Mouse (Mus musculus) mouse embryonic stem cell (cell line): ENCODE data around the gene Gng5.

Experiments
- in situ Hi-C, 2 experiments: fragments of 300-500 bp; cut with MboI; formaldehyde crosslinking; loops; 1 replicate in 1 of 2; 3 replicates in 1 of 2; pipeline ENCODE4 v1.14.3; 2019 to 2020; ENCODE audit warnings: low sequenced_read_pairs in 2 of 2, low pct_unique_long_range_greater_than_20kb in 1 of 2, mixed read lengths in 1 of 2; ENCODE audit not compliant: unreplicated experiment in 1 of 2

The Gng5 gene

DNA sequence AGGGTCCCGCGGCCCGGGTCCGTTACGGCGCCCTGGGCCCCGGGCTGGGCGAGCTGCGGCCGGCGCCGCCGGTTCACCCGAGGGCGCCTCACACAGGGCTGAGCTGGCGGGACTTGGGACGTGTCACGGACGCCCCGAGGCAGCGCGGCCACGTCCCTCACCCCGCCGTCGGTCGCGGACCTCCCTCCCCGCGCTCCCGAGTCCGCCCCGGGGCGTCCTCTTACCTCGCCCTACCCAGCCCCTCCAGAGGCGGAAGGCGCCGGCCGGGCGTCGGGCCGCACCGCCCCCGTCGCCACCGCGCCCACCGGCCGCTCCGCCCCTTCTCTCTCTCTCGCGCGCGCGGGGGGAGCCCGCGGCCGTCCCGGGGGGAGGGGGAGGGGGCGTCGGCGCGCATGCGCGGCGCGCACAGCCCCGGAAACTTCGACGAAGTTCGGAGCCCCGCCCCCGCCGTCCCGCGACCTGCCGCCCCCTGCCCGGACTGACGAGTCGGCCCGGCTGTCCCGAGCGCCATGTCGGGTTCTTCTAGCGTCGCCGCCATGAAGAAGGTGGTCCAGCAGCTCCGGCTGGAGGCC lies at the start of gene Gng5, which contains the start of gene Spata1:
Gene Gng5, plus strand, starts transcription at position 377 of the 572 bp plus-strand sequence.
Gene Spata1, minus strand, starts transcription at position 323 of the 572 bp plus-strand sequence.
- in situ Hi-C loops: no loop called here

DNA sequence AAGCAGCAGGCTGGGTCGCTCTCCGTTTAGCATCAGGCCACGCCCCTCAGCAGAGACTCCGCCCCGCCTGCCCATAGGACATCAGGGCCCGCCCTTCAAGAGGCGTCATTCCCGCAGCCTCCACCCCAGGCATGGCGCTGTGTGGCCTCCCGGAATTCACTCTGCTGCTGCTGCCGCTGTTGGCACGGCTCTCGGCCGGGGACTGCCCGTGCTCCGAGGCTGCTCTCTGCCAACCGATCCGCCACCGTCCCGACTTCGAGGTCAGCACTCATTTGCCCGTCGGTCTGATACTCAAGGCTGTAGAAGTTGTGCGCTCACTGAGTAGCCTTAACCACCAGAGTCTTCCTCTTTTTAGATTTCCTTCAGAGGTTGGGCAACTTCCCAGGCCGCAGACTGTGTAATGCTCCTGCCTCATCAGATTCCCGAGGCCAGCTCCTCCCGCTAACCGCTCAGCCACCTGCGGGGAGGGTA lies 49.2 kb upstream of the Gng5 start:
- in situ Hi-C loops: no loop called here

DNA sequence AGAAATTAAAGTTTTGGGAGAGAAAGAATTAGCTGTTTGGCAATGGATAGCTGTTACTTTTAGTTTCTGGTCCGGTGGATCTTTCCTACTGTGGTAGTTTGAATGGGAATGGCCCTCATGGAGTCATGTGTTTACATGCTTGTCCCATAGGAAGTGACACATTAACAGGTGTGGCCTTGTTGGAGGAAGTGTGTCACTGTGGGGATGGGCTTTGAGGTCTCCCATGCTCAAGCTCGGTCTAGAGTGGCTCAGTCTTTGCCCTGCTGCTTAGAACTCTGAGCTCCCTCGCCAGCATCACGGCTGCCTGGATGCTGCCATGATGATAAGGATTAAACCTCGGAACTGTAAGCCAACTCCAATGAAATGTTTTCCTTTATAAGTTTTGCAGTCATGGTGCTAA lies 48.2 kb upstream of the Gng5 start:
- in situ Hi-C loops: no loop called here

GRCm38 (mm10) chr3:146462939-146463338 lies 36.7 kb upstream of the Gng5 start:
- in situ Hi-C loops: no loop called here

GRCm38 (mm10) chr3:146469226-146469625 lies 30.4 kb upstream of the Gng5 start:
- in situ Hi-C loops: no loop called here

GRCm38 (mm10) chr3:146472657-146473056 lies 26.9 kb upstream of the Gng5 start:
- in situ Hi-C loops: no loop called here

DNA sequence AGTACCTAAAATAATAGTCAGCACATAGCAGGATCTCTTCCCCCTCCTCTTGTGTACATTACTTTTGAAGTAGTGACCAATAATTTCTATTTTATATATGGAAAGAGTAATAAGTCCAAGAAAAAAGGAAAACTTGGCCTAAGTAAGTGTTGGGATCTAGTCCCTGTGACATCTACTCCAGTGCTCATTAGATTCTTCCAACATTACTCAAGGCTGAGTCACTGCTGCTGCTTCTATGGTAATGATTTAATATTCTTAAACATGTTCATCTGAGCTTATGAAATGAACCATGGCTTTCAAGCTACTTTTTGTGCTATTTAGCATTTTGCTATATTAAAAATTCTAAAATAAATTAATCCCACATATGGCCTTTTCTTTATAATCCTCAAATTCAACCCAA lies 25.9 kb upstream of the Gng5 start:
- in situ Hi-C loops: no loop called here

DNA sequence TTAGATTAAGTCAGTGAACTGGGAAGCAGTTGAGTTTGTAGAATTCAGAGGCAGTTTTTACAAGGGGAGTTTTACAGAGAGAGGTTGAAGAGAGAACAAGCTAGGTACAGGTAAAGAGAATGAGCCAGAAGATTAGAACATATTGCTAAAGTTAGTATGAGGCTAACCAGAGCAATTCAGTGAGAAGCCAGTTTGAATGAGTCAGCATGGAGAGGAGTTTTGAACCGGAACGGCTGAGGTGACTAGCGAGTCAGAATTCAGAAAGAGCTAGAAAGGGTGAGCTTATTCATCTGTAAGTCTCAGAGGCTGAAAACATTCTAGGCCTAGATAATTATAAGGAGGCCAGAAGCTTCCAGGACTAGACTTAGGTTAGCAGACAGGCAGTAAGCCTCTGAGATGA lies 25.2 kb upstream of the Gng5 start:
- in situ Hi-C loops: no loop called here

DNA sequence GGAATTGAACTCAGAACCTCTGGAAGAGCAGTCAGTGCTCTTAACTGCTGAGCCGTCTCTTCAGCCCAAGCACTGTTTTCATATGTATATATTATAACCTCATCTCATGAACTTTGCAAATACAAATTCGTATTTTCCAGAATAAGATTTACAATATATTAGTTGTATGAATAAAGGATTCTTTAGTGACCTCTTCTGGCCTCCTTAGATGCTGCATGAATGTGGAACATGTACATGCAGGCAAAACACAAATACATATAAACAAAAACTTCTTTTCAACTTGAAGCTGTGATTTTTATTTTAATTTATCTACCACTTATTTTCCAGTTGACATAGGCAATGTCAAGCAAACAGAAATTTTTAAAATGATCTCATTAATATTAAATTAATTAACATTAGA lies 17.6 kb upstream of the Gng5 start:
- in situ Hi-C loops: loop anchor here in 1 of 2 experiments (10.0 kb wide), 1 partner anchor 137 kb away; no protein-coding TSS in a partner anchor

DNA sequence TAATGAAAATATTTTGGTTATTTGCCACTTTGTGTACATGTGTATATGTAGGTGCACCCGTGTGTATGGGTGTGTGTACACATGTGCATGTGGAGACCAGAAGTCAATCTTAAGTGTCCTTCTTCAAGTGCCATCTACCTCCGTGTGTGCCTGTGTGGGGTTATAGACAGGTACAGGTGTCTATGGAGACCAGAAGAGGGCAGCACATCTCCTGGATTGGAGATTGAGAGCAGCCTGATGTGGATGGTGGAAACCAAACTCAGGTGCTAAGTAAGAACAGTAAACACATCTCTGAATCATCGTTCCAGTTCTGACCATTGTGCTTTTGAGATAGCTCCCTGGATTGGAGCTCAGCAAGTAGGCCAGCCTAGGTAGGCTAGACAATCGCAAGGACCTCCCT lies 13.1 kb upstream of the Gng5 start:
- in situ Hi-C loops: loop anchor here in 1 of 2 experiments (10.0 kb wide), 1 partner anchor 142 kb away; no protein-coding TSS in a partner anchor

DNA sequence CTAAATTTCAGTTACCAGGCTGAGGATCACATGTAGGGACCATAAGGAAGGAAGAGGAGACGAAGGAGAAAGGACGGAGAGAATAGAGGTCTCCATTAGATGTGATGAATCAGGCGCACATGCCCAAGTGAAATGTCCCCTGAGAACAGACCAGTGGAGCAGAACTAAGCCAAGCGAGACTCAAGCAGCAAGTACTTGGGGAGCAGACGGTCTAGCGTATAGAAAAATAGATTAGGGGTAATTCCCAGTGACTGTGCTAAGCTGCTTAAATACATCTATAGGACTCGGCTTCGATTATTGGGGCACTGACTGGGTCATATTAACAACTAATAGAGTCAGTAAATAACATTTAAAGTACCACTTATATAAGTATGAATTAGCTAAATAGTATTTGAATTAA lies 4.7 kb upstream of the Gng5 start:
- in situ Hi-C loops: no loop called here

DNA sequence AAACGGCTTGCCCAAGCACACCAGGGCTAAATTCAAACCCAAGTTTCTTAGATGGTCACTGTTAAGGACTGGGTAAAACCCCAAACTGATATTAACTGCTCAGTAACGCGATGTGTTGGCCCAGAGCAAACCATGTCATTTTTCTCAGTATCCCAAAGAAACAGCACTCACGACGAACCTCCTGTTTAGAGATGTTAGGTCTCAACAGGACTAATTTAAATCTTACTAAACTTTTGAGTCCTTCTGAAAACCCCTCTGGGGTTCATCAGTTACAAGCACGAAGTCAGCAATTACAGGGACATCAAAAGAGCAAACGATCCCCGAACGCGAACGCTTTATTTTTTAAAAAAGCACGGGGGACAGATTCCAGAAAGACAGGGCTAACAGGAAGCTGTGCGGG lies 618 bp upstream of the Gng5 start:
- in situ Hi-C loops: no loop called here

DNA sequence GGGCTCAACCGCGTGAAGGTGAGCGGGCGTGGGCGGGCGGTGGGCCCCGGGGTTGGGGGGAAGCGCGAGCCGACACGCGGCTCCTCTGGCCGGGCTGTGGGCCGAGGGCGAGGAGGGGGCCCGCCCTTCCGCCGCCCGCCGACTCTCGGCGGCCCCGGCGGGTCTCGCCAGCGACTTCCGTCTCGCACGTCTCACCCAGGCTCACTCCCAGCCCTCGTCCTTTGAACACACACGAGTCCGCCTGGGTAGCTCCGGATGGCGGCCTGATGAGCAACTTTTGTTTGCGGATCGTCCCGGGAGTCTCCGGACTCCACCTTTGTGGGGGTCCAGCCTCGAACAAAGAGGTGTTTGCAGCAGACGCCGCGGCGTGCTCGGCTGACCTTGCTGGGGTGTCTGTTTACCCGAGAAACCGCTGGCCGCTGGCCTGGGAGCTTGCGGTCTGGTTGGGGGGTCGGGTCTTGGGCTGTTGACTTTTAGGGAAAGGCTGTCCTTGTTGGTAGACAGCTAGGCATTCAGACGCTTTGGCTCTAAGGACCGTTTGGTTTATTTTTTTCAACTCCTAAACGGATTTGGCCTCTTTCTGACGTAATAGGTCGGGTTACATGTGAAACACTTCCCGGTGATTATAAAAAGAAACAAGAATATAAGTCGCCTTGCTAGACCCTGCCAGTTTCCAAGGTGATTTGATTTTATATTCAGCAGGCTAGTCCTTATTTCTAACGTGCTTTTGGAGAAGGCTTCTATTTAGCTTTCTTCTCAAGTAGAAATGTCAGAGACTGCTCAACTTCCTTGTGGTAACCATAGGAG lies 599 bp downstream of the Gng5 start:
- in situ Hi-C loops: no loop called here

DNA sequence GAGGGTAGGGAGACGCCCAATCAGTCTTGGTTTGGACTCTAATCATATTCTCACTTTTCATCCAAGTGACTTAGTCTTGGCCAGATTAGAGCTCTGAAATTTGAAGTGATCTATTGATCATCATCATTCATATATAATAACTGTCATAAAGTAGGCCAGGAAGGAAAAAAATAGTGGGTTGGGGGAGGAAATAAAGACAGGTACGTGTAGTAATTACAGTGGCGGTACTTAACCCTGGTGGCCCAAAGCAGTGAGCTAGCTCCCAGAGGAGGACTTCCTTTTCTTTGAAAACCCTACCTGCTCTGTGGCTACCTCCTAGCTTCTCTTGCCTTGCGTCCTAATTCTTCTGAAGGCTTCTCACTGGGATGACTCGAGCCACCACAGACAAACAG lies 1.2 kb downstream of the Gng5 start:
- in situ Hi-C loops: no loop called here

DNA sequence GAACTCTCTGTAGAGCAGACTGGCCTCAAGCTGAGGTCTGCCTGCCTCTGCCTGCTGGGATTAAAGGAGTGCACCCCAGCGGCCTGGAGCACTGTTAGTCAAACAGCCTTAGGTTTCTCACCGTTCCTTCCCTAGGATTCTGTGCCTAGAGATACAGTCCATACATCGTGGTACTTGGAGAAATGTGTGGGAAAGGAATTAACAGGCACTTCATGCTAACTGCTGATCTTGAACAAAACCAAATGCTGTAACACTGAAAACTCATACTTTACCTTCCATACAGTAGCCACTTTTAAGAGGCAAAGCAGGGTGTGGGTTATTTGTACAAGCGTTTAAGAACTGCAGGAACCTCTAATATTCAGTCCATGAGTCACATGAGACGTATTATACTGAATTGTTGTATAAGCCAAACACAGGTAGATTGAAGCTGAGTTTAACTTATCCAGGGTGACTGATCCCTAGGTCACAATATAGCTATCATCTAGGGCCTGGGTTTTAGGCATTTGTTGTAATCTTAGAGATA lies 2.1 kb downstream of the Gng5 start:
- in situ Hi-C loops: no loop called here

- in situ Hi-C loops: no loop called here
Observed at GRCm38 (mm10) chr3:146506711-146507110, 7.1 kb downstream of the Gng5 start.

DNA sequence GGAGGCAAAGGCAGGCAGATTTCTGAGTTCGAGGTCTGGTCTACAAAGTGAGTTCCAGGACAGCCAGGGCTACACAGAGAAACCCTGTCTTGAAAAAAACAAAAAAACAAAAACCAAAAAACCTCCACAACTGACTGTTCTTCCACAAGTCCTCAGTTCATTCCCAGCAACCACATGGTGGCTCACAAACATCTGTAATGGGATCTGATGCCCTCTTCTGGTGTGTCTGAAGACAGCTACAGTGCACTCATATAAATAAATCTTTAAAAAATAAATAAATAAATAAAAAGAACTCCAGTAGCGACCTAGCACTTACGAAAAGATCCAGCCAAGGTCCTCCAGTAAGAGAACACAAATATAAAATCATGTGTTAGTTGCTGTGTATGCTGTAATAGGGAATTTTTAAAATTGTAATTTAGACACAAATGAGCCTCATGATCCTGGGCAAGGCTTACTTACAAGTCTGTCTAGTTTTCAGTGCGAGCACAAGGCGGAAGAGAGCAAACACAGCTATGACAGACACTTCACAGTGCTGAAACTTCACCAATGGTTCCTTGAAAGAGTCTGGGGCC lies 20.7 kb downstream of the Gng5 start:
- in situ Hi-C loops: no loop called here

GRCm38 (mm10) chr3:146520798-146521651 lies 21.4 kb downstream of the Gng5 start, which contains the start of gene Rpf1:
Gene Rpf1, minus strand, starts transcription at chr3:146521429.
- in situ Hi-C loops: no loop called here
